Mouse (Mus musculus) liver, embryonic 16.5 days (tissue): ENCODE measurements around the gene Muc1. TPM values are rescaled to one million over a fixed set of nuclear protein-coding genes. Genes with fewer than 3 reads are reported as not detected.
"Not testable (repeated sequence)": the region's sequence is repeated elsewhere in the genome, so short reads cannot be mapped to it uniquely, and the experiment has no call there.

ENCODE experiments used
- ATAC-seq: fragments of 200-750 bp; cut with Nextera tagmentation; 2 replicates; pipeline ENCODE4 v1.8.0; 2017; ENCODE audit warnings: low read depth, mild to moderate bottlenecking, moderate number of reproducible peaks, moderate library complexity
- H3K27ac ChIP-seq: fragments of 300-500 bp; sonication (generic); 2 replicates; pipeline ENCODE4 v1.5.1; 2014; ENCODE audit warnings: mild to moderate bottlenecking, low read length
- H3K27me3 ChIP-seq: fragments of 300-500 bp; sonication (generic); 2 replicates; pipeline ENCODE4 v1.6.1; 2014; ENCODE audit warnings: low read depth, low read length, mixed read lengths; ENCODE audit not compliant: control insufficient read depth, insufficient read depth
- H3K36me3 ChIP-seq: fragments of 300-500 bp; sonication (generic); 2 replicates; pipeline ENCODE4 v1.6.1; 2014; ENCODE audit warnings: mild to moderate bottlenecking; ENCODE audit not compliant: control insufficient read depth, insufficient read depth
- H3K4me1 ChIP-seq: fragments of 300-500 bp; sonication (generic); 2 replicates; pipeline ENCODE4 v1.6.1; 2014; ENCODE audit warnings: low read depth, low read length, mixed read lengths; ENCODE audit not compliant: control insufficient read depth
- H3K4me2 ChIP-seq: fragments of 300-500 bp; sonication (generic); 2 replicates; pipeline ENCODE4 v1.6.1; 2014; ENCODE audit warnings: low read depth, low read length, mixed read lengths
- H3K4me3 ChIP-seq: fragments of 300-500 bp; sonication (generic); 2 replicates; pipeline ENCODE4 v1.5.1; 2014; ENCODE audit warnings: low read depth, mild to moderate bottlenecking, low read length
- H3K9ac ChIP-seq: fragments of 300-500 bp; sonication (generic); 2 replicates; pipeline ENCODE4 v1.6.1; 2014; ENCODE audit warnings: low read depth, low read length
- H3K9me3 ChIP-seq: fragments of 300-500 bp; sonication (generic); replicated peaks from 2 replicates; pipeline ENCODE4 v1.6.1; 2016; ENCODE audit warnings: low read length; ENCODE audit not compliant: control insufficient read depth
- WGBS: fragments of 180-500 bp; shearing (Covaris S2); extraction: QIAGEN DNeasy Blood & Tissue Kit; methylation state at CpG from one replicate; pipeline ENCODE4 v1.1.7; 2014; ENCODE audit not compliant: insufficient replicate concordance; 5-methylcytosine and 5-hydroxymethylcytosine counted together
- polyA plus RNA-seq: library from polyadenylated mRNA; unstranded; fragments of >200 nt; fragmentation: Nextera tagmentation; extraction: Ambion mirVana; gene quantifications from 2 replicates; pipeline ENCODE4 v1.2.1, GENCODE M21; 2015

Gene Muc1
- polyA plus RNA-seq, 1 experiment from 2014 or later: 1.0 TPM

DNA sequence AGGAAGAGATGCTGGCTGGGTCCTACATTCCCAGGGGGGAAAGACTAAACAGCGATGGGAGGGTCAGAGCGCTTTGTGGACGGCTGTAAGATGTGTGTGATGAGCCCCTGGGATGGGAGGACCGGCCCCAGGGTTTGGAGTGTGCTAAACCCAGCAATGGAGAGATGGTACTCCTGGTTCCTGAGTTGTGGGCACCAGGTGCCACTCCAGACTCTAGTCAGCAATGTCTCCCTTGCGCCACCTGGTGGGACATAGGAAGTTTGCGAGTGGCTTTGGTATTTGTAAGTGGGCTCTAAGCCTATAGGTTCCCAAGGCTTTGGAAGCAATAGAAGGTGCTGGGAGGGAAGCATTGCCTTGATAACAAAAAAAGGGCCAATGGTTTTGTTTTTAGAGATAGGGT is 13.0 kb upstream of the Muc1 start:
- Histone ChIP-seq H3K27ac (no peak overlapping the region), H3K4me3 (no peak overlapping the region)

GRCm38 (mm10) chr3:89216407-89216806 is 12.4 kb upstream of the Muc1 start:
- 56% methylated on average over 7 of the region's 7 CpGs for WGBS
- H3K4me1 ChIP-seq: peaks cover 21% of the 10 kb centered on the region
- H3K9ac ChIP-seq, H3K4me2 ChIP-seq, H3K27ac ChIP-seq, H3K9me3 ChIP-seq, ATAC-seq, H3K27me3 ChIP-seq, H3K4me3 ChIP-seq, H3K36me3 ChIP-seq: not testable (repeated sequence)

More for the DNA sequence above, 13.0 kb upstream of the Muc1 start:
- Histone ChIP-seq H3K4me2 (no peak overlapping the region), H3K4me1 (peaks cover 21% of the 10 kb centered on the region), H3K36me3 (no peaks in the 10 kb centered on the region), H3K9me3 (no peaks in the 10 kb centered on the region), H3K27me3 (peaks cover 7% of the 10 kb centered on the region; the same call in 1 of the 2 replicates), H3K9ac (no peak overlapping the region)
- no peak for ATAC-seq
- 2% methylated on average over 6 of the region's 6 CpGs for WGBS

DNA sequence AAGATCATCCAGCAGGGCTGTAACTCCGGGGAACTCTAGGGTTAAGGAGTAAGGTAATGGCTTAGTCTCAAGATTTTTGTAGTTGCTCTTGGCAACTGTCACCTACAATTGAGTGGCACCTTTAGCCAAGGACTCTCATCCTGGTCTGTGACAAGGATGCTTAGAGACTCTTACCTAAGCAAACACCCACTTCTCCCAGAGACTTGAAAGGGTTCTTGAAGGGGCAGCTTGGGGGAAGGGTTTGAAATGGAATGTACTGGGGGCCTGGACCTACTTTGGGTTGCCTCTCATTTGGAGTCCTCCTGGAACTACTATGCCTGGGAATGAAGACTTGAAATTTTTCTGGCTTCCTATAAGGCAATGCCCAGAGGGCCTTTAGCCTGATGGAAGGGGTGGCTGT is 10.6 kb upstream of the Muc1 start:
- no peak overlapping the region for H3K4me2 ChIP-seq
- peaks cover 7% of the 10 kb centered on the region; the same call in 1 of the 2 replicates for H3K27me3 ChIP-seq
- H3K9me3 ChIP-seq: no peaks in the 10 kb centered on the region
- no peak overlapping the region for H3K27ac ChIP-seq
- WGBS: 65% methylated on average over 1 of the region's 1 CpGs
- no peak overlapping the region for H3K4me3 ChIP-seq
- H3K36me3 ChIP-seq: no peaks in the 10 kb centered on the region
- no peak overlapping the region for H3K9ac ChIP-seq
- H3K4me1 ChIP-seq: peaks cover 16% of the 10 kb centered on the region
- no peak for ATAC-seq

DNA sequence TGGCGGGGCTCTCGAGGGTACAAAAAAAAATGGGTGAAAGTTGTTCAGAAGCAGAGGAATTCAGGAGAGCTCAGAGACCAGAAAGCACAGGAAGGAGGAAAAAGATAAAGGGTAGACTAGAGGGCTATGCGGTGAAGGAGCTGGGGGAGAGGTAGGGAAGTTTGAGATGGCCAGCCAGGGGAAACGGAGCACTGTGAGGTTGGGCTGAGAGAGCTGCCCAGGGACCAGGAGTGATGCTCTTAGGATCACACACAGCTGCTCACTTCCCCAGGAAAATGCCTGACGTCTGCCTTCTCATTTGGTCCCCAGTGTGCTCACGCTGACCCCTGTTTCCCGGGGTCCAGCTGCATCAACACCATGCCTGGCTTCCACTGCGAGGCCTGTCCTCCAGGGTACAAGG is 9.3 kb upstream of the Muc1 start:
- H3K27me3 ChIP-seq: peaks cover 7% of the 10 kb centered on the region; the same call in 1 of the 2 replicates

DNA sequence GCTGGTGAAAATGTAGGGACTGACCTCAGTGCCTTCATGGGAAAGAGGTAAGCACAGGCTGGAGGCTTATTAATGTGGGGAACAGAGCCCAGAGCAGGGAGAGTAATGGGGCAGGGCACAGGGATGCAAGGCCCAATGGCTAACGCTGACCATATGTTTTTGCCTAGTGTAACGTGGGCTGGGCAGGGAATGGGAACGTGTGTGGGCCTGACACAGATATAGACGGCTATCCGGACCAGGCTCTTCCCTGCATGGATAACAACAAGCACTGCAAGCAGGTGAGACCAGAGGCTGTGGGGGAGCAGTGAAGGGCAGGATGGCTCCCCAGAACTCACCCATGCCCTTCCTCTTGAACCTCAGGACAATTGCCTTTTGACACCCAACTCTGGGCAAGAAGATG is 7.7 kb upstream of the Muc1 start:
- WGBS: 76% methylated on average over 5 of the region's 5 CpGs
- Histone ChIP-seq H3K27me3 (peaks cover 13% of the 10 kb centered on the region), H3K36me3 (no peaks in the 10 kb centered on the region), H3K27ac (no peak overlapping the region), H3K4me3 (no peak overlapping the region), H3K9ac (no peak overlapping the region), H3K9me3 (no peaks in the 10 kb centered on the region), H3K4me2 (no peak overlapping the region), H3K4me1 (no peaks in the 10 kb centered on the region)
- no peak for ATAC-seq

More for the DNA sequence above, 9.3 kb upstream of the Muc1 start:
- H3K9ac ChIP-seq: no peak overlapping the region
- H3K9me3 ChIP-seq: no peaks in the 10 kb centered on the region
- H3K4me1 ChIP-seq: peaks cover 13% of the 10 kb centered on the region
- H3K27ac ChIP-seq: no peak overlapping the region
- H3K4me3 ChIP-seq: no peak overlapping the region
- no peak overlapping the region for H3K4me2 ChIP-seq
- ATAC-seq: no peak
- WGBS: 29% methylated on average over 8 of the region's 8 CpGs
- no peaks in the 10 kb centered on the region for H3K36me3 ChIP-seq

DNA sequence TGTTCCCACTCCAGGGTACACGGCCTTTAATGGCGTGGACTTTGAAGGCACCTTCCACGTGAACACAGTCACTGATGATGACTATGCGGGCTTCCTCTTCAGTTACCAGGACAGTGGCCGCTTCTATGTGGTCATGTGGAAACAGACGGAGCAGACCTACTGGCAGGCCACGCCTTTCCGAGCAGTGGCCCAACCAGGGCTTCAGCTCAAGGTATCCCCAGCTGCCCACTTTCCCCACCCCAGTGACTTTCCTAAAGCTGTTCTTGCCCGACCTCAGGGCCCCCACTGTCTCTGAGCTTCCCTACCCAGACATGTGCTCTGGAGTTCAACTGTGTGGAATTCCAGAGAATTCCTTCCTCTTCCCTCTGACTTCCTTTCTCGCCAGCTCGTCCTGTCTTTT is 4.1 kb upstream of the Muc1 start:
- no peak for ATAC-seq
- no peak overlapping the region for H3K4me3 ChIP-seq
- 71% methylated on average over 11 of the region's 11 CpGs for WGBS
- H3K4me2 ChIP-seq: no peak overlapping the region
- H3K27me3 ChIP-seq: peaks cover 41% of the 10 kb centered on the region
- no peak overlapping the region for H3K27ac ChIP-seq
- H3K9ac ChIP-seq: no peak overlapping the region
- no peaks in the 10 kb centered on the region for H3K36me3 ChIP-seq
- peaks cover 15% of the 10 kb centered on the region for H3K4me1 ChIP-seq
- H3K9me3 ChIP-seq: no peaks in the 10 kb centered on the region

DNA sequence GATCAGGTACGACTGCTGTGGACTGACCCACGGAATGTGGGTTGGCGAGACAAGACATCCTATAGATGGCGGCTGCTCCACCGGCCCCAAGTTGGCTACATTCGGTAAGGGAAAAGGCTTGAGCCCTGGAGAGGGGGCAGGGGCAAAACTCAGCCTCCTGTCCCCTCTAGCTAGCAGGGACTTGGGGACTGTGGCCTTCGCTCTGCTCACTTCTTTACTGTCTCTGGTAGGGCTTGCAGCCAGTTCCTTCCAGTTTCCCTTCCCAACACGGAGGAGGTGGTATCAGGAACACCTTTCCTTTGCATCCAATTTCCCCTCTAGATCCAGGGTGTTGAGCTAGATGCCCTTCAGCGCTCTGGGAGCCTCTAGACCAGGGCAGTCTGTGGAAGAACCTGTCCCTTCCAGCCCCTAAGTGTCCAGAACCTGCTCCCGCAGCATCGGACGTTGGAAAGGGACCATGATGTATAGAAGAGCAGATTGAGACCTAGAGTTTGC is 3.5 kb upstream of the Muc1 start:
- Histone ChIP-seq H3K27ac (no peak overlapping the region), H3K9ac (no peak overlapping the region), H3K4me1 (peaks cover 15% of the 10 kb centered on the region), H3K36me3 (no peaks in the 10 kb centered on the region), H3K4me2 (no peak overlapping the region), H3K27me3 (peaks cover 47% of the 10 kb centered on the region), H3K4me3 (no peak overlapping the region), H3K9me3 (no peaks in the 10 kb centered on the region)
- 50% methylated on average over 12 of the region's 12 CpGs for WGBS
- ATAC-seq: no peak

- Histone ChIP-seq H3K4me1 (peaks cover 15% of the 10 kb centered on the region), H3K36me3 (no peaks in the 10 kb centered on the region), H3K9ac (no peak overlapping the region), H3K4me3 (no peak overlapping the region), H3K4me2 (no peak overlapping the region), H3K27me3 (peaks cover 51% of the 10 kb centered on the region), H3K9me3 (no peaks in the 10 kb centered on the region), H3K27ac (no peak overlapping the region)
- ATAC-seq: no peak
- whole genome bisulfite sequencing: 33% methylated on average over 4 of the region's 4 CpGs
Observed at GRCm38 (mm10) chr3:89225918-89226317, 2.9 kb upstream of the Muc1 start.

DNA sequence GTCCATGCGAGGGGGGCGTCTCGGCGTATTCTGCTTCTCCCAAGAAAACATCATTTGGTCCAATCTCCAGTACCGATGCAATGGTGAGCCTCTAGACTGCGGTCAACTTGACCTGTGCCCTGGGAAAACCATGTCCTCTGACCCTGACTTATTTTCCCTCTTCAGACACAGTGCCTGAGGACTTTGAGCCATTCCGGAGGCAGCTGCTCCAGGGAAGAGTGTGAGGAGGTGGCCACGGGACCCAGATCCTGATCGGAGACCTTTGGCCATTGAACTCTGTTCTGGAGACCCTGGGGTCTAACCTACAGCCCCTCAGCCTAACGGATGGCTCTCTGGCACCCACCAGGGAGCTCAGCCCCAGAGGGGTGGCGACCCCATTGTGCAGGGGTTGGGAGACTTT is 2.5 kb upstream of the Muc1 start:
- Histone ChIP-seq H3K36me3 (no peaks in the 10 kb centered on the region), H3K4me2 (no peak overlapping the region), H3K9me3 (no peaks in the 10 kb centered on the region), H3K27ac (no peak overlapping the region), H3K4me3 (no peak overlapping the region), H3K9ac (no peak overlapping the region), H3K4me1 (peaks cover 15% of the 10 kb centered on the region), H3K27me3 (peaks cover 51% of the 10 kb centered on the region)
- ATAC-seq: no peak
- 49% methylated on average over 11 of the region's 11 CpGs for WGBS
